Mouse (Mus musculus) heart, embryonic 15.5 days (tissue): Measurements from ENCODE around the gene Draxin. TPM values are rescaled to one million over a fixed set of nuclear protein-coding genes. Genes with fewer than 3 reads are reported as not detected.
"Not testable (repeated sequence)": the region's sequence is repeated elsewhere in the genome, so short reads cannot be mapped to it uniquely, and the experiment has no call there.

Experiments used
- ATAC-seq: fragments of 200-750 bp; cut with Nextera tagmentation; replicated peaks from 2 replicates; pipeline ENCODE4 v1.8.0; 2017; ENCODE audit warnings: low read depth, moderate TSS enrichment; ENCODE audit not compliant: insufficient number of reproducible peaks, insufficient read depth, low FRiP score
- H3K27ac ChIP-seq: fragments of 300-500 bp; sonication (generic); 2 replicates; pipeline ENCODE4 v1.5.1; 2015; ENCODE audit warnings: mild to moderate bottlenecking, inconsistent platforms
- H3K27me3 ChIP-seq: fragments of 300-500 bp; sonication (generic); 2 replicates; pipeline ENCODE4 v1.6.1; 2015; ENCODE audit warnings: inconsistent platforms
- H3K36me3 ChIP-seq: fragments of 300-500 bp; sonication (generic); 2 replicates; pipeline ENCODE4 v1.6.1; 2015; ENCODE audit warnings: mild to moderate bottlenecking, inconsistent platforms
- H3K4me1 ChIP-seq: fragments of 300-500 bp; sonication (generic); replicated peaks from 2 replicates; pipeline ENCODE4 v1.6.1; 2015; ENCODE audit warnings: inconsistent platforms
- H3K4me2 ChIP-seq: fragments of 300-500 bp; sonication (generic); 2 replicates; pipeline ENCODE4 v1.6.1; 2015; ENCODE audit warnings: inconsistent platforms, mild to moderate bottlenecking, moderate library complexity
- H3K4me3 ChIP-seq: fragments of 300-500 bp; sonication (generic); 2 replicates; pipeline ENCODE4 v1.5.1; 2015; ENCODE audit warnings: mild to moderate bottlenecking, inconsistent platforms
- H3K9ac ChIP-seq: fragments of 300-500 bp; sonication (generic); 2 replicates; pipeline ENCODE4 v1.6.1; 2015; ENCODE audit warnings: mild to moderate bottlenecking, inconsistent platforms
- H3K9me3 ChIP-seq: fragments of 300-500 bp; sonication (generic); replicated peaks from 2 replicates; pipeline ENCODE4 v1.6.1; 2016; ENCODE audit warnings: inconsistent platforms
- WGBS: fragments of 180-500 bp; shearing (Covaris S2); methylation state at CpG from one replicate; pipeline ENCODE4 v1.1.7; 2015; ENCODE audit warnings: mixed read lengths; 5-methylcytosine and 5-hydroxymethylcytosine counted together
- polyA plus RNA-seq: library from polyadenylated mRNA; unstranded; fragments of >200 nt; fragmentation: Nextera tagmentation; extraction: Ambion mirVana; gene quantifications from 2 replicates; pipeline ENCODE4 v1.2.1, GENCODE M21; 2015

Draxin gene
- polyA plus RNA-seq, 1 experiment from 2014 or later: not detected

DNA sequence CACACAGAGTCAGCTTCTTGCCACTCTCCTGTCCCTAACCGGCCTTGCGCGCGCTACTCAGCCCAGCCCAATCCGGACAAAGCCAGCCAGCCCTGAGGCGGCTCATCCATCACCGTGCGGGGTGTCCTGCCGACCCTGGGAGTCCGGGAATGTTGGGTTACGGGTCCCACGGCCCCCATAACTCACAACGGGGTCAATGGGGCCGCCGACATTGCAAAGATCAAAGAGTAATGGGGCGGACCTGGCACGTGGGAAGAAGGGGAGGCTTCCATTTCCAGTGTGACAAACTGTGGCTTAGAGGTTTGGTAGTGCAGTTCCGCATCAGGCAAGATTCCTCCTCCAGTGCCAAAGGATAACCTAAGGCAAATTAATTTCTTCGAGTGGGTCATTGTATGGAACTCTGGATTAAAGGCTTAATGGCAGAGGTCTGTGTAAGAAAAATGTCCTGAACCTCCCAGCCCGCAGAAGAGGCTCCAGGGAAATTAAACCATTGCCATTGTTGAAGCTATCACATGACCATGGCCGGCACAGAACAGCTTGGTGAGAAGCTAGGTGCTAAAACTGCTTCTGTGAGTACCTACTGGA is 1.1 kb upstream of the Draxin start:
- WGBS: 2% methylated on average over 21 of the region's 21 CpGs
- no peak for ATAC-seq
- Histone ChIP-seq H3K9ac (no peak overlapping the region), H3K36me3 (no peaks in the 10 kb centered on the region), H3K9me3 (no peaks in the 10 kb centered on the region), H3K4me3 (peak overlapping the region; percentile 57), H3K4me1 (peaks cover 13% of the 10 kb centered on the region), H3K27ac (no peak overlapping the region), H3K27me3 (peaks cover 69% of the 10 kb centered on the region), H3K4me2 (peak overlapping the region; percentile 98)

DNA sequence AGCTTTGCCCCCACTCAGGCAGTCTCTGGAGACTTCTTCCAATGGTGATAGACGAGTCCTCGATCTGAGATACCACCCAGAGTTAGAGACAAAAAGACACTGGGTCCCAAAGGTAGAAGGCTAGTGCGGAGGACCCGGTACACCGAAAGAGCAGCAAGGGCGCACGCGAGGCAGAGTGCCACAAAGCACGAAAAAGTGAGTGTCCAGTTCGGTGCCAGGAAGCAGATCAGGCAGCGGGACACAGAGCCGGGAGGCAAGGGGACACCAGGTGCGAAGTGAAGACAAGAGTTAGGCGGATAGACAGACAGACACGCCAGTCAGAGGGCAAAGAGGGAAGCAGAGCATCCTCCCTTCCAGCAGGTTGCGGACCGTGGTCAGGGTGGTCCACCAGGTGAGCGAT is 365 bp downstream of the Draxin start, which contains the start of gene Mad2l2:
TSS of gene Mad2l2 (plus strand) at position 252 of the 400 bp plus-strand sequence.
- 2% methylated on average over 18 of the region's 18 CpGs for WGBS
- Histone ChIP-seq H3K27ac (no peak within 1 kb of the TSS), H3K9me3 (no peaks in the 10 kb centered on the region), H3K4me2 (peak within 1 kb of the TSS; percentile 98), H3K4me3 (peak within 1 kb of the TSS; percentile 57), H3K36me3 (no peaks in the 10 kb centered on the region), H3K9ac (peak within 1 kb of the TSS; percentile 58), H3K27me3 (peaks cover 75% of the 10 kb centered on the region), H3K4me1 (peaks cover 13% of the 10 kb centered on the region)
- no peak for ATAC-seq

GRCm38 (mm10) chr4:148128672-148129071 is 1.8 kb downstream of the Draxin start:
- Histone ChIP-seq H3K9ac (no peak overlapping the region), H3K27me3 (peaks cover 79% of the 10 kb centered on the region), H3K4me3 (no peak overlapping the region), H3K9me3 (no peaks in the 10 kb centered on the region), H3K27ac (no peak overlapping the region), H3K36me3 (no peaks in the 10 kb centered on the region), H3K4me1 (peaks cover 13% of the 10 kb centered on the region), H3K4me2 (no peak overlapping the region)
- WGBS: 46% methylated on average over 2 of the region's 2 CpGs
- ATAC-seq: no peak

DNA sequence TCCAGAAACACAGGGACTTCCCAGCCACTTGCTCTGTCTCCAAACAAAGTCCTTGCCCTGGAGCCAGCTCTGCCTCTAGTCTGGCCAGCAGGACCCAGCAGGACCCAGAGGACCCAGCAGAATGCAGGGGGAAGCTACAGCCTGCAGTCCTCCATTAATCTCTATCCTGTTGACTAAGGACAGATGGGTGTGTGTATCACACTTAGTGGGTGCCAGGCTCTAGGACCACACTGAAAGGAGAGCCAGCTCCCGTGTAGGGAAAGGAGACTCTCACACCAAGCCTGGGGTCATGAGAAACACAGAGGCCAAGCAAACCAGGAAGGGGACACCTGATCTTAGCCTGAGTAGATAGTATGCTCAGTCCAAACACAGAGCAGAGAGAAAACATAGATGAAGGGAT is 2.3 kb downstream of the Draxin start:
- Histone ChIP-seq H3K36me3 (no peaks in the 10 kb centered on the region), H3K9me3 (no peaks in the 10 kb centered on the region), H3K27ac (no peak overlapping the region), H3K4me2 (no peak overlapping the region), H3K9ac (no peak overlapping the region), H3K4me1 (peaks cover 13% of the 10 kb centered on the region), H3K27me3 (peaks cover 83% of the 10 kb centered on the region), H3K4me3 (no peak overlapping the region)
- WGBS: 48% methylated on average over 1 of the region's 1 CpGs
- no peak for ATAC-seq

- no peaks in the 10 kb centered on the region for H3K9me3 ChIP-seq
- H3K4me2 ChIP-seq: no peak overlapping the region
- H3K9ac ChIP-seq: no peak overlapping the region
- H3K4me3 ChIP-seq: no peak overlapping the region
- H3K36me3 ChIP-seq: no peaks in the 10 kb centered on the region
- WGBS: 72% methylated on average over 3 of the region's 3 CpGs
- no peak for ATAC-seq
- H3K27ac ChIP-seq: no peak overlapping the region
- H3K27me3 ChIP-seq: peaks cover 44% of the 10 kb centered on the region
- no peaks in the 10 kb centered on the region for H3K4me1 ChIP-seq
These were observed 7.8 kb downstream of the Draxin start for GRCm38 (mm10) chr4:148122694-148123066.

GRCm38 (mm10) chr4:148121982-148122693 is 8.4 kb downstream of the Draxin start:
- H3K27ac ChIP-seq: no peak overlapping the region
- H3K27me3 ChIP-seq: peaks cover 38% of the 10 kb centered on the region
- ATAC-seq: no peak

DNA sequence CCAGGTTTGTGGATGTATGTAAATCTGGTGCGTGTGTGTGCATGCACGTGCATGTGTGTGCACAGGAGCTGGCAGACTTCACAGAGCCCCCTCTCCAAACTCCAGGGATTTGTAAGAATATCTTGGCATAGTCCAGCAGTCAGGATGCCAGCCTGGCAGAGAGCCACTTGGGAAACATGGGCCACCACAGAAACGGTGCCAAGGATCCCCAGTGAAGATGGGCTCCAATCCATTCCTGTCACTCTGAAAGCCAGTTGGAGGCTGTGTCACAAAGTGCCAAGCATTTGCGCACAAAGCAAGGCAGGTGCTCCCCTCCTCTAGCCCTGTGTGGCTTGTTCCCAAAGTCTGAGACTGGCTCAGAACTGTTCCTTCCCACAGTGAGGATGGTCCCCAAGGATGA is 9.1 kb downstream of the Draxin start:
- Histone ChIP-seq H3K27ac (no peak overlapping the region), H3K9ac (no peak overlapping the region), H3K36me3 (no peaks in the 10 kb centered on the region), H3K4me1 (no peaks in the 10 kb centered on the region), H3K4me3 (no peak overlapping the region), H3K4me2 (no peak overlapping the region), H3K9me3 (no peaks in the 10 kb centered on the region), H3K27me3 (peaks cover 32% of the 10 kb centered on the region)
- WGBS: 78% methylated on average over 4 of the region's 4 CpGs
- no peak for ATAC-seq

More at GRCm38 (mm10) chr4:148121982-148122693, 8.4 kb downstream of the Draxin start:
- Histone ChIP-seq H3K4me2 (no peak overlapping the region), H3K36me3 (no peaks in the 10 kb centered on the region), H3K9me3 (no peaks in the 10 kb centered on the region), H3K4me1 (no peaks in the 10 kb centered on the region), H3K4me3 (no peak overlapping the region), H3K9ac (no peak overlapping the region)
- 13% methylated on average over 6 of the region's 6 CpGs for WGBS

DNA sequence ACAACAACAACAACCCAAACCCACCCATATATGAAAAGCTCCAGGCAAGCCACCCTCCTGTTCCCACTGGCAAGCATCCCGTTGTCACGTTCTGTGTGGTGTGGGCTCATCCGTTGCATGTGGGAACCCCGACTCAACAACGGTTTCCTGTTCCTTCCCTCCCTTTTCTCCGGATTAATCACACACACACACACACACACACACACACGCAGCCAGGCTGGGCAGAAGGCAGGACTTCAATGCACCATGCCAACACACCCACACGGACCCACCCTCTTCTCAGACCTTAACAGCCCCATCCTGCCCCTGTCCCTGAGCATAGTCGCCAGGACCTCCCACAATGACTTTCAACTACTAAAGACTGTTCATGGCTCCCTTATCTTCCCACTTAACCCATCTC is 9.9 kb downstream of the Draxin start:
- Histone ChIP-seq H3K27ac (no peak overlapping the region), H3K4me3 (no peak overlapping the region), H3K4me2 (no peak overlapping the region), H3K36me3 (no peaks in the 10 kb centered on the region), H3K9me3 (no peaks in the 10 kb centered on the region), H3K4me1 (peaks cover 2% of the 10 kb centered on the region), H3K27me3 (peaks cover 32% of the 10 kb centered on the region), H3K9ac (no peak overlapping the region)
- 60% methylated on average over 9 of the region's 9 CpGs for WGBS
- no peak for ATAC-seq

DNA sequence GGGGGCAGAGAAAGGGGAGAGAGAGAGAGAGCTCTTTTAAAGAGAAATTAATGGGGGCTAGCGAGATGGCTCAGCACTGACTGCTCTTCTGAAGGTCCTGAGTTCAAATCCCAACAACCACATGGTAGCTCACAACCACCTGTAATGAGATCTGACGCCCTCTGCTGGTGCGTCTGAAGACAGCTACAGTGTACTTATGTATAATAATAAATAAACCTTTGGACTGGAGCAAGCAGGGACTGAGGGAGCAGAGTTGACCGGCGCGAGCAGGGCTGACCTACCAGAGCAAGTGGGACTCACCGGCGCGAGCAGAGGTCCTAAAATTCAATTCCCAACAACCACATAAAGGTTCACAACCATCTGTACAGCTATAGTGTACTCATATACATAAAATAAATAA is 10.9 kb downstream of the Draxin start:
- 81% methylated on average over 9 of the region's 9 CpGs for WGBS

GRCm38 (mm10) chr4:148117392-148117791 is 13.1 kb downstream of the Draxin start:
- ATAC-seq: no peak
- Histone ChIP-seq H3K4me2 (no peak overlapping the region), H3K9me3 (no peaks in the 10 kb centered on the region), H3K36me3 (no peaks in the 10 kb centered on the region), H3K27me3 (peaks cover 24% of the 10 kb centered on the region), H3K27ac (no peak overlapping the region), H3K4me1 (peaks cover 8% of the 10 kb centered on the region), H3K9ac (no peak overlapping the region), H3K4me3 (no peak overlapping the region)
- 78% methylated on average over 4 of the region's 4 CpGs for WGBS

More for the DNA sequence above, 10.9 kb downstream of the Draxin start:
- not testable (repeated sequence) for H3K4me1 ChIP-seq, H3K4me2 ChIP-seq, H3K9ac ChIP-seq, H3K27ac ChIP-seq, H3K9me3 ChIP-seq, H3K36me3 ChIP-seq, H3K4me3 ChIP-seq, ATAC-seq
- peaks cover 32% of the 10 kb centered on the region for H3K27me3 ChIP-seq

- H3K27me3 ChIP-seq: peaks cover 23% of the 10 kb centered on the region
- no peak overlapping the region for H3K4me2 ChIP-seq
- no peak overlapping the region for H3K27ac ChIP-seq
- H3K4me3 ChIP-seq: no peak overlapping the region
- WGBS: 76% methylated on average over 4 of the region's 4 CpGs
- no peaks in the 10 kb centered on the region for H3K36me3 ChIP-seq
- H3K9ac ChIP-seq: no peak overlapping the region
- peaks cover 8% of the 10 kb centered on the region for H3K4me1 ChIP-seq
- H3K9me3 ChIP-seq: no peaks in the 10 kb centered on the region
- ATAC-seq: no peak
These were observed 13.8 kb downstream of the Draxin start for GRCm38 (mm10) chr4:148116657-148117056.

DNA sequence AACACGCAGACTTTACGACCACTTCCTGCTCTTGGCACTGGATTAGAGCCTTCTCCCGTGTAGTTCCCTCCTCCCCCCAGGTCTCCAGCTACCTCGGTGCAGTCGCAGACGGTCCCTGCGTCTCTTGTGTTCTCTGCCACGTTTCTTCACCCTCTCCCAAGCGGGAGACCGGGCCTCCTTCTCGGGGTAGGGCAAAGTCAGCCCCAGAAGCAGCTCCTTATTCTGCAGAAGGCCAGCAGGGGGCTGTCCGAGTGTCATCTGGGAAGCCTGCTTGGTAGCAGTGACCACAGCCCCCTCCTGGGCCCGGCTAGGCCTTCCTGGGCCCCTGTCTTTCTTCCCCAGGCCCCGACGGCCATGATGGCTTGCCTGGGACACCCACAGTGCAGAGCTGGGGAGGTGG is 15.0 kb downstream of the Draxin start:
- Histone ChIP-seq H3K27ac (no peak overlapping the region), H3K9me3 (no peaks in the 10 kb centered on the region), H3K4me2 (peak overlapping the region; percentile 21; the same call in 1 of the 2 replicates), H3K4me1 (peaks cover 8% of the 10 kb centered on the region), H3K4me3 (no peak overlapping the region), H3K9ac (no peak overlapping the region), H3K27me3 (peaks cover 21% of the 10 kb centered on the region), H3K36me3 (no peaks in the 10 kb centered on the region)
- ATAC-seq: peak; percentile 32; the same call in 1 of the 2 replicates
- 2% methylated on average over 15 of the region's 15 CpGs for WGBS
